Mouse (Mus musculus): ENCODE results near the gene Agfg1.

The Agfg1 gene

DNA sequence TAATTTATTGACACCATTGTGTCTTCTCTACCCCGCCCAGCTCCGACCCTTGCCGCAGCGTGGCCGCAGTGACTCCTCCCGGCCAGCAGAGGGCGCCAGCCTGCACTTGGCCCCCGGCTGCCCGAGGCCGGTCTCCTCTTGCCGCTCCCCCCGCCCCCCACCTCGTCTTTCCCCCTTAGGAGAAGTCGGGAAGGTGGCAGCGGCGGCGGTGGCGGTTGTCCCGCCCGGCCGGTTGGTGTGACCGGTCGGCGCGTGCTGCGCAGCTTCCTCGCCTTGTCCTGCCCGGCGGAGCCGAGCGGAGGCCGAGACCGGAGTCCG is at the start of gene Agfg1:
Gene Agfg1, plus strand, starts transcription at position 188 of the 318 bp plus-strand sequence.
- DNase-seq = peak; percentile 95

GRCm38 (mm10) chr1:82791105-82791504 is 48.2 kb upstream of the Agfg1 start:
- DNase-seq = no peak

DNA sequence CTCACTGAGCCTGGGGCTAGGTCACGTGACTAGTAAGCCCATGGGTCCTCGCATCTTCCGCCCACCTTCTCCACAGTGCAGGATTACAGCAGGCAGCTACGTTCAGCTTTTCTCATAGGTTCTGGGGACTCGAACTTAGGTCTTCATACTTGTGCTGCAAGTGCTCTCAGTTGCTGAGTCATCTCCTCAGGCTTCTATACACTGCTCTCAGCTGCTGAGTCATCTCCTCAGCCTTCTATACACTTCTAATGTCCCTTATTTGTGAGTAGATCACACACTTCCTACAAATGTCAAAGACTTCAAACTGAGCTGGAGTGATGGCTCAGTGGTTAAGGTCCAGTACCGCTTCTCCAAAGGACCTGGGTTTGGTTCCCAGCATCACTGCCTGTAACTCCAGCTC is 47.0 kb upstream of the Agfg1 start:
- no peak for DNase-seq

DNA sequence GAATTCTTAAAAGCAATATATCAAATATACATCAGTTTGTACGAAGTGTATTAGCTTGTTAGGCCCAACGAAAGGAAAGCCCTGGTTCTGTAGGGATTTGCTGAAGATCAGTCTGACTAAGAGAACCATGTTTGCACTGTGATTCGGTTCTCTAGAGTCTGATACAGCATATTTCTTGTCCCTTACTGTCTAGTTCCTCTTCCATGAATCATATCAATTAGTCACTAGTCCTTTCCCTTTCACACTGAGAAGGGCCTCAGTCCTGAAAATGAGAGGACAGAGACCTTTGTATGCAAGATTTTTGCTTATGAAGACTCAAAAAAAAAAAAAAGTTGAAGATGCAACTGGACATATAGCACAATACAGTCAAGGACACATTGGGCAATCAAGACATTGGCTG is 46.2 kb upstream of the Agfg1 start:
- DNase-seq = no peak

DNA sequence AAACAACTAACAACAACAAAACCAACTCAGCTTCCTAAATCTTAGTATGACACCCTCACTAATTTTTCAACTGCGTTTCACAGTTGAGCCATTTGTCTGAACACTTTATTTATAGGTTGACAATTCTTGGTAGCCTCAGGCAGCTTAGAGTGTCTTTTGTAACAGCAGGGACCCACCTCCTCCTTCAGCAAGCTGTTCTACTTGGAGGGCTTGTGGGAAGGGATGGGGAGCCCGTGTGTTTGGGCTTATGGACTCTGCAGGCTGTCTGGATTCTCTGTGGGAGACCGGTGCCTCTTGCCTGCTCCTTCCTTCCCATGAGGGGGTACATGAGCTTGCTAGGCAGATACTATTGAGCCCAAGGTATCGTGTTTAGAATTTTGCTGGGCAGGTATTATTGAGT is 45.3 kb upstream of the Agfg1 start:
- no peak for DNase-seq

- DNase-seq = no peak
These were observed 44.1 kb upstream of the Agfg1 start for GRCm38 (mm10) chr1:82795211-82795610.

DNA sequence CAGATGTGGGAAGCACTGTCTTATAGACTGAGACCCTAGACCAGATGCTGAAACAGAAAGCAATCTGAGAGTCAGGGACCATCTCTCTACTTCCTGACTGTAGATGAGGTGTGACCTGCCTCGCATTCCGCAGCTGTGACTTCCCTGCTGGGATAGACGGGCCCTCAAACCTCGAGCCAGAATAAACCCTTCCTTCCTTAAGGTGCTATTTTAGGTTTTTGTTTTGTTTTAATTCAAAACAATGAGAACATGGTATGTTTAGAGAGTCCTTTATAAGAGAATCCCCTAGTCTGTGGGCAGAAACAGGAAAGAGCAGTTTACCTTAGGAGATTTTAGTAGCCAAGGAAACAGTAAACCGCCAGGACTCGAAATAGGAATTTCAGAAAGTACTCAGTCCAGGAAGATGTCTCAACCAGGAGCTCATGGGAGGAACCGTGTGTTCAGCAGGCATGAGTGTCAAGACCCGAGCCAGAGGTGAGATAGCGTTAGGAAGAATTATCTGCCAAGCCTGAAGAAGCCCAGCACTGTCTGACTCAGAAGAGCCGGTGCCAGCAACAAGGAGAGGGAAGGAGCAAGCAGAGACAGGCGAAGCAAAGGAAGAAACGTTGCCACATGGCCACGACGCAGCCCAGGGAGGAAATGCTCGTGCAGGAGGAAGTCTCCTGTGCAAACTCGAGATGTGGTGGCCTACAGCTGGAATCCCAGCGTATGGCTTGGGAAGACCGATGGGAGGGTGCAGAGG is 43.4 kb upstream of the Agfg1 start:
- DNase-seq = no peak

DNA sequence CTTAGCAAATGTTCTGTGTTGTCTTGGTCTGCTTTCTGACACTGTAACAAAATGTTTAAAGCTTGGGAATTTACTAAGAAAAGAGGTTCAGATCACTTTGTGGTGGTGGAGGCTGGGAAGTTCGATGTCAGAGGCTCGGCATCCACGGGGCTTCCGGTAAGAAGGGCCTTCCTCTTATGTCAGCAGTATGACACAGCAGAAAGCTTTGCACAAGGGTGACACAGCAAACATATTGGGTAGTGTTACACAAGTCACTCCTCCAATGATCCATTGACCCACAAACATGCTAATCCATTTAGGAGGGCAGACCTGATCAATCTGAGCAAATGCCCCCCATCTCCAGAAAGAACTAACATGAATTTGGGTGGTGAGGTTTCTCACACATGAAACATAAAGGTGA is 42.2 kb upstream of the Agfg1 start:
- DNase-seq = no peak

- no peak for DNase-seq
These were observed 41.0 kb upstream of the Agfg1 start for GRCm38 (mm10) chr1:82798304-82798703.

GRCm38 (mm10) chr1:82798922-82799321 is 40.4 kb upstream of the Agfg1 start:
- DNase-seq = no peak

GRCm38 (mm10) chr1:82801105-82801783 is 38.0 kb upstream of the Agfg1 start:
- DNase-seq = no peak

GRCm38 (mm10) chr1:82803608-82804007 is 35.7 kb upstream of the Agfg1 start:
- DNase-seq = no peak

GRCm38 (mm10) chr1:82804059-82804458 is 35.2 kb upstream of the Agfg1 start:
- no peak for DNase-seq

DNA sequence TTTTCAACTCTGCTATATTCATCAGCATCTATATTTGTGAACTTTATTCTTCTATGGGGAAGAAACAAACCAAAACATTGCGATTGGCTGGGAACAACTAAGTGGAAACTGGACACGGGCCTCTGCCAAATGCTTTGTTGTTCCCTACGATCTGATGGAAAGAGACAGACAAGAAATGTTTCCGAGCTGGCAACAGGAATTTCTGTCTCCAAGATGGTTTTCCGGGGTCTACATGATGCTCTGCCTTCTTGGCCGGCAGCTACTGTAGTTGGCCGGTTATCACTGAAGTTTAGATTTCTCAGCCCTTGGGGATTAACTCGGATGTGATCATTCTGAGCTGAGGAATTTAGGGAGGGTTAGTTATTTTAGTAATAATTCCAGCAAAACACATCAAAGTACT is 32.9 kb upstream of the Agfg1 start:
- DNase-seq = no peak

- DNase-seq = no peak
These were observed 32.1 kb upstream of the Agfg1 start for GRCm38 (mm10) chr1:82807206-82807605.

- no peak for DNase-seq
These were observed 30.7 kb upstream of the Agfg1 start for GRCm38 (mm10) chr1:82808564-82808963.

GRCm38 (mm10) chr1:82811766-82812165 is 27.5 kb upstream of the Agfg1 start:
- peak; percentile 53 for DNase-seq

- DNase-seq = peak; percentile 37
These were observed 23.2 kb upstream of the Agfg1 start for GRCm38 (mm10) chr1:82815941-82816716.

GRCm38 (mm10) chr1:82819366-82819765 is 19.9 kb upstream of the Agfg1 start:
- DNase-seq = no peak

DNA sequence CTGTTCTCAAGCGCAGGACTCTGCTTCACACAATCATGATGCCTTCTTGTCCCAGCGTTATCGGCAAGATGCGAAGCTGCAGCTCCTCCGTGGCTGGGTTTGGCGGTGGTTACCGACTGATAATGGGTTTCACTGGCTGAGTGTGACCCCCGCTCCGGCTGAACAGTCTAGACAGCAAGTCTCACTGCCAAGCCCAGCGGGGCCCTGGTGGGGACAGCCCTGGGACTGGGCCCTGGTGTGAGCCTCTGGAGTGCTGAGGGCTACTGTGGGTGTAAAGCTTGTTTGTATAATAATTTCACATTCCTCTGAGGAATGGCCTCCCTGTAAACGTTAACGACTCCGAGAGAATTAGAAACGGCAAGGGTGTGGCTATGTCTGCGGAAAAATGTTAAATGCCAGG is 19.1 kb upstream of the Agfg1 start:
- no peak for DNase-seq

- DNase-seq = no peak
These were observed 18.6 kb upstream of the Agfg1 start for GRCm38 (mm10) chr1:82820626-82821186.

DNA sequence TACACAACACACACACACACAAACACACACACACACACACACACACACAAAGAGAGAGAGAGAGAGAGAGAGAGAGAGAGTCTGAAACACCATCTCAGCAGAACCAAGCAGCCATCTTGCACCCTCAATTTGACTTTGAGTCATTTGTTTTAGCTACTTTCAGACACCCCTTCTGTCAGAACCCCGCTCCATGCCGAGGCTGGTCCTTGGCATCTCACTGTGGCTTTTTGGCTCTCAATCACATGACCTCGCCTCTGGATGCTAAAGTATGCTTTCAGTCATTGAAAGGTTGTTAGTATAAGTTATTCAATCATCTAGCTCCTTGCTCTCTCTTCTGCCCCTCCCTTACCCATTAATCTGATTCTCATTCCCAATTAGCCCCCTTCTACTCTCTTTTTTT is 17.4 kb upstream of the Agfg1 start:
- no peak for DNase-seq

DNA sequence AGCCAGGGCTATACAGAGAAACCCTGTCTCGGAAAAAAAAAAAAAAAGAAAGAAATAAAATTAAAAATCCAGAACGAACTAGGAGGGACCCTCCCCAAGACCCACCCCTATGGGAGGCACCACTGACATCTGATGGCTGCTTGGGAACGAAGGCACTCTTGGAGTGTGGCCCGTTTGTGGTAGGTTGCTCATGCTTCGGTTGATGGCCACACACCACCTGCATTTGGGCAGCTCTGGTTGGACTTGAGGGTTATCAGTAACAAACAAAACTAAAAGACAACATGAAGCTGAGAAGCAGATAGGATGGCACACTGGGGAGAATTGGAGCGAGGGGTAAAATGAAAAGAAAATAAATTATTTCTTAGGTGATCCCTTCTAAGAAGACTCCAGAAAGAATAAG is 15.1 kb upstream of the Agfg1 start:
- DNase-seq = no peak

- DNase-seq = no peak
These were observed 14.0 kb upstream of the Agfg1 start for GRCm38 (mm10) chr1:82825256-82825655.
